Mouse (Mus musculus): ENCODE results near the gene Gabbr1.
A peak's percentile ranks its signal among the peaks of the same experiment; 100 is the strongest.

Gabbr1 gene

GRCm38 (mm10) chr17:37044651-37045244 lies 1.0 kb upstream of the Gabbr1 start:
- no peak for DNase-seq (ENCODE audit: low spot score in 2 of 2)

DNA sequence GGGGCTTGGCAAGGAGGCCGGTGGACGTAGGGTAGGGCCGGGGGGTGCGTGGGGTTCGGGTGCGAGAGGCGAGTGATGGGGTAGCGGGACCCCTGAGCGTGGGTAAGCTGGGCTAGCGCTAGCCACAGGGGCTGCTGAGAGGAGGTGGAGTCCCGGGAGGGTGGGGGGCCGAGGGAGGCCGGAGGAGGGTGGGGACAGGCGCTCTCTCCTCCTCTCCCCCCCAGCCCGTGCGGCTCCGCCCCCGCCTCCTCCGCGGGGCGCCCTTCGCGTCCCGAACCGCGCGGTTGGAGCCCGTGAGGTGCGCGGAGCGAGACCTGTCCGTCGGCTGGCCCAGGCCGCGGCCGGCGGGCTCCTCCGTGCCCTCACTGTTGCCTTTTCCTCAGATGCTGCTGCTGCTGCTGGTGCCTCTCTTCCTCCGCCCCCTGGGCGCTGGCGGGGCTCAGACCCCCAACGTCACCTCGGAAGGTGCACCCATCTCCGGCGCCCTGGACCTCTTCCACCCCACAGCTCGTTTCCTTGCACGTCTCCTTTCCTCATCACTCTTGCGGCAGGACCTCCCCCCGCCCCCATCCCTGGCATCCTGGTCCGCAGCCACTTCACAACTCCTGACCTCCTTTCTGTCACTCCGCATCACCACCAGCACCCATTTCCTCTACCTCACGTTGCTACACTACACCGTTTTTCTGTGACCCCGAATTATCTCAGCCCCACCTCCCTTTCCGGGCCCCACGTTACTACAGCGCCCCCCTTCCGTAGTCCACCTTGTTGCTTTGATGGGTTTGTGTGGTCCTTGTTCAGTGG lies 746 bp downstream of the Gabbr1 start:
- DNase-seq (ENCODE audit: low spot score in 2 of 2): peak; percentile 63 to 70

- no peak for DNase-seq (ENCODE audit: low spot score in 2 of 2)
Observed at GRCm38 (mm10) chr17:37047332-37047976, 1.7 kb downstream of the Gabbr1 start.

GRCm38 (mm10) chr17:37047981-37048380 lies 2.2 kb downstream of the Gabbr1 start:
- no peak for DNase-seq (ENCODE audit: low spot score in 2 of 2)

DNA sequence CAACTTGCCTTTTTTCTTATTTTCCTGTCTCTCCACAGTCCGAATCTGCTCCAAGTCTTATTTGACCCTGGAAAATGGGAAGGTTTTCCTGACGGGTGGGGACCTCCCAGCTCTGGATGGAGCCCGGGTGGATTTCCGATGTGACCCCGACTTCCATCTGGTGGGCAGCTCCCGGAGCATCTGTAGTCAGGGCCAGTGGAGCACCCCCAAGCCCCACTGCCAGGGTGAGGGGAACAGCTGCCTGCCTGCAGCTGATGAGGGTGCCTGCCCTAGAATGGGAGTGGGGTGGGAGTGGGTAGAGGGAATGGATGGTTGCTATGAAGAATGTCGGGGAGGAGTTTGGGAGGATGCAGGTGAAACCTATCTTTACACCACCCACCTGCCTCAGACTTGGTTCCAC lies 2.6 kb downstream of the Gabbr1 start:
- no peak for DNase-seq (ENCODE audit: low spot score in 2 of 2)

- DNase-seq (ENCODE audit: low spot score in 2 of 2): peak; percentile 68 to 83
Observed at GRCm38 (mm10) chr17:37049570-37050310, 4.0 kb downstream of the Gabbr1 start.

DNA sequence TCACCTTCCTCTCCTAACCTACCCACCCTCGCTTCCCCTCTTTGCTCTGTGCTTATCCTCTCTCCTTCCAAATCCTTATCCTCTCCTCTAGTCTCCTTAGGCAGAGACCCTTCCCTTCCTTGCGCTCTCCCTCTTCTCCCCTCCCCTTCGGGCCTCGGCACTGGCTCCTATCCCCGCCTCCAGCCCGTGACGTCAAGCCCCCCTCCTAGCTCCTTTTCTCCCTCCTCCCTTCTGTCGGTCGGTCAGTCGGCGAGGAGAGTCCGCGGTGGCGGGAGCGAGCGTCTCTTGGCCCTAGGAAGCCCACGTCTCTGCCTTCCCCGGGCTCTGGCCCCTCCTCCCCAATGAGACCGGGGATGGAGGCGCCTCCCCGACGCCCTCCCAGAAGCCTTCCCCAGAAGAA lies 4.6 kb downstream of the Gabbr1 start:
- DNase-seq (ENCODE audit: low spot score in 2 of 2): peak; percentile 83 to 92

DNA sequence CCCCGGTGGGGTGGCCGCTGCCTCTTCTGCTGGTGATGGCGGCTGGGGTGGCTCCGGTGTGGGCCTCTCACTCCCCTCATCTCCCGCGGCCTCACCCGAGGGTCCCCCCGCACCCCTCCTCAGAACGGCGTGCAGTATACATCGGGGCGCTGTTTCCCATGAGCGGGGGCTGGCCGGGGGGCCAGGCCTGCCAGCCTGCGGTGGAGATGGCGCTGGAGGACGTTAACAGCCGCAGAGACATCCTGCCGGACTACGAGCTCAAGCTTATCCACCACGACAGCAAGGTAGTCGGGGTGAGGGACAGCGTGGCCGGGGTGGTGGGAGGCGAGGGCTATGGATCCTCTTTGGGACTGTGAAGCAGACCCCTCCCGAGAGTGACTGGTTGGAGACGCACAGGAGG lies 5.1 kb downstream of the Gabbr1 start:
- peak; percentile 46 to 50 for DNase-seq (ENCODE audit: low spot score in 2 of 2)

DNA sequence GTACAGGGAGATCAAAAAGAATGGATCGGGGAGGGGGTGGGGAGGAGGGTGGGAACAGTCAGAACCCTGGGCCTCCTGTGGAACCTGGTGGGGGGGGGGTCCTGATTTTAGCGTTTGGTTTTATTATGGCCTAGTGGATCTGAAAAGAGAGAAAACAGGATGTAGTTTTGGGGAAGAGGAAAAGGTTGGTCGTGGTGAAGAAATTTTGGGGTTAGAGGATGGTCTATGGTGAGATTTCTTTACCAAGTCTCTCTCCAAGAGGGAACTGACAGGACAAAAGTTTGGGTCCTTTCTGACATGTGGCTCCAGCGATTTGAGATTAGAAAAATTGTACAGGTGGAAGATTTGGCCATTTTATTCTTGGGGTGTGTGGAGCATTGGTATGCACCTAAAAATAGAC lies 6.0 kb downstream of the Gabbr1 start:
- no peak for DNase-seq (ENCODE audit: low spot score in 2 of 2)

GRCm38 (mm10) chr17:37056957-37057356 lies 11.2 kb downstream of the Gabbr1 start:
- DNase-seq (ENCODE audit: low spot score in 2 of 2): no peak

GRCm38 (mm10) chr17:37061435-37061834 lies 15.7 kb downstream of the Gabbr1 start:
- no peak for DNase-seq (ENCODE audit: low spot score in 2 of 2)

- DNase-seq (ENCODE audit: low spot score in 2 of 2): no peak
Observed at GRCm38 (mm10) chr17:37062101-37062641, 16.4 kb downstream of the Gabbr1 start.

DNA sequence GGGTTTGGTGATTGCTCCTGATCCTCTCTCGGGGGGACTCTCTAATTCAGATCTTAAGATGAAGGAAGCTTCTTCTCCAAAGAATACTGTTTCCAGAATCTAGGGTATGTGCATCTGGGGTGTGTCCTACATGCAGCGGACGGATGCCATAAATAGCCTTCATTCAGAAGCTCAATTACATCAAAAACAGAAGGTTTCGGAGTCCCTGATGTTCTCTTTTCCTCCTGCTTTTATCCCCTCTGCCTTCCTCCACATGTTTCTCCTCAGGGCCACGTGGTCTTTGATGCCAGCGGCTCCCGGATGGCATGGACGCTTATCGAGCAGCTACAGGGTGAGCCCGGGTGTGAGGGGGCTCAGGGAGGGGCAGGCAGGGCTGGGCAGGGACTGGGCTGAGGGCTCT lies 17.3 kb downstream of the Gabbr1 start:
- DNase-seq (ENCODE audit: low spot score in 2 of 2): no peak

- DNase-seq (ENCODE audit: low spot score in 2 of 2): no peak
Observed at GRCm38 (mm10) chr17:37063686-37064495, 18.1 kb downstream of the Gabbr1 start.

DNA sequence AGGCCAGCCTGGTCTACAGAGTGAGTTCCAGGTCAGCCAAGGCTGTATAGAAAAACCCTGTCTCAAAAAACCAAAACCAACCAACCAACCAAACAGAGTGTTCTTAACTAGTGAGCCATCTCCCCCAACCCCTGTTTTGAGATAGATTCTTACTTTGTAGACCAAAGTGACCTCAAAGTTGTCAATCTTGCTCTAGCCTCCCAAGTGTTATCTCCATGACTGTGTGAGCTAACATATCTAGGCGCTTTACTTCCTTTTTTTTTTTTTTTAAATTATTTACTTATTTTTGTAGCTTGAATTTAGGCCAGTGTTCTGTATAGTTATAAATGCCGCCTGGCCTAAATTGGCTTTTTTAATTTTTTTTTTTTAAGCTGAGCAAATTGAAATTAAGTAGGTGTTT lies 20.2 kb downstream of the Gabbr1 start:
- no peak for DNase-seq (ENCODE audit: low spot score in 2 of 2)

- DNase-seq (ENCODE audit: low spot score in 2 of 2): no peak
Observed at GRCm38 (mm10) chr17:37067861-37068260, 22.1 kb downstream of the Gabbr1 start.

GRCm38 (mm10) chr17:37070121-37070520 lies 24.4 kb downstream of the Gabbr1 start:
- DNase-seq (ENCODE audit: low spot score in 2 of 2): peak; percentile 4 to 5

- peak in 1 of 2 experiments; percentile 7 for DNase-seq (ENCODE audit: low spot score in 2 of 2)
Observed at GRCm38 (mm10) chr17:37072080-37072729, 26.4 kb downstream of the Gabbr1 start.

- peak; percentile 14 to 25 for DNase-seq (ENCODE audit: low spot score in 2 of 2)
Observed at GRCm38 (mm10) chr17:37072730-37073276, 27.0 kb downstream of the Gabbr1 start.

GRCm38 (mm10) chr17:37075181-37075580 lies 29.4 kb downstream of the Gabbr1 start:
- DNase-seq (ENCODE audit: low spot score in 2 of 2): peak in 1 of 2 experiments; percentile 7

Data from frontal cortex, postnatal 10 days (tissue).